Comparison of ENCODE assay signal across 8 mouse cellular contexts in the genomic region with DNA sequence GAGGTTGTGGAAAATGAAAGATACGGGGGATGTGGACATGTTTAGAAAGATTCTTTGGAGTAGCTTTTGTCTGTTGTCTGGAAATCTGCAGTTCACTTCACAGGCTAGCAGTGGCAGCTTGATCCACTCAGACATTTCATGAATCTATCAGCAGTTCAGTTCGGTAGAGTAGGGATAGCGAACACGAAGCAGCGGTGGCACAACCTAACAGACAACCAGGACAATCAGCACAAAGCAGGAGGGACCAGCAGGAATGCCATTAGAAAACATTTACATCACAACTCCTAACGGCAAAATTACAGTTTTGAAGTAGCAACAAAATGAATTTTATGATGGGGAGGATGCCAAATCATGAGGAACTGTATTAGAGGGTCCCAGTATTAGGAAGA. TPM values are rescaled to one million over a fixed set of nuclear protein-coding genes. Genes with fewer than 3 reads are reported as not detected.
A peak's percentile ranks its signal among the peaks of the same experiment; 100 is the strongest.
DNase-seq lines count a peak whose midpoint lies in the region; ATAC-seq and TF ChIP-seq lines count a peak whose summit lies in the region.

No protein-coding gene starts in this region.

- peaks cover 13% of the 10 kb centered on the region for H3K4me1 ChIP-seq in heart, embryonic 10.5 days
- peaks cover 2% of the 10 kb centered on the region for H3K4me1 ChIP-seq in ES-Bruce4 (ENCODE audit: control insufficient read depth, insufficient read depth, low read length)
- H3K4me1 ChIP-seq in heart, embryonic 16.5 days (ENCODE audit: control insufficient read depth, insufficient read depth, low read length) = peaks cover 12% of the 10 kb centered on the region

- peak overlapping the region; percentile 65 for H3K9ac ChIP-seq in ES-Bruce4 (ENCODE audit: low read depth, poor library complexity, severe bottlenecking)
- H3K9ac ChIP-seq in heart, embryonic 16.5 days (ENCODE audit: low read length) = peak overlapping the region; percentile 87

- H3K4me3 ChIP-seq in heart, embryonic 10.5 days = peak overlapping the region; percentile 86
- H3K4me3 ChIP-seq in ES-Bruce4 (ENCODE audit: low read depth, low read length) (0 out of 2 replicates have a peak overlapping the region, but pooled peaks have one; percentile 30), macrophage (ENCODE audit: inconsistent target) (no peak overlapping the region)
- peak overlapping the region; percentile 83 for H3K4me3 ChIP-seq in heart, embryonic 16.5 days (ENCODE audit: low read length)

- ATAC-seq in heart, embryonic 16.5 days (replicated peaks; ENCODE audit: extremely low read depth, insufficient read depth, low FRiP score) = no peak

- TF ChIP-seq CTCF in ES-Bruce4 (IDR thresholded peaks at IDR 0.05; ENCODE audit: low read depth, low read length) = no peak

- no peak for DNase-seq in heart, embryonic 10.5 days (ENCODE audit: low spot score)
- no peak for DNase-seq in heart, adult 8-10 months (ENCODE audit: low spot score)
- no peak for DNase-seq in cerebellum, postnatal 14 days
- DNase-seq in thymus, adult 18-20 months = no peak
- DNase-seq in kidney, postnatal 10 days = no peak

- peak overlapping the region; percentile 72 for H3K4me2 ChIP-seq in heart, embryonic 16.5 days (ENCODE audit: low read depth, low read length)

- H3K27ac ChIP-seq in heart, embryonic 10.5 days = peak overlapping the region; percentile 92
- H3K27ac ChIP-seq in ES-Bruce4 (ENCODE audit: insufficient read depth, low read length) (peak overlapping the region; percentile 77), macrophage (peak overlapping the region; percentile 49)
- H3K27ac ChIP-seq in heart, embryonic 16.5 days (ENCODE audit: low read length) = peak overlapping the region; percentile 89

- no peak for TF ChIP-seq POLR2A in ES-Bruce4 (IDR thresholded peaks at IDR 0.05; ENCODE audit: insufficient read depth, low read length)

- H3K36me3 ChIP-seq in heart, embryonic 10.5 days = peaks cover 37% of the 10 kb centered on the region
- H3K36me3 ChIP-seq in ES-Bruce4 (ENCODE audit: control insufficient read depth, insufficient read depth, low read length, poor library complexity, severe bottlenecking) = peaks cover 22% of the 10 kb centered on the region
- peaks cover 21% of the 10 kb centered on the region for H3K36me3 ChIP-seq in heart, embryonic 16.5 days (ENCODE audit: control insufficient read depth, insufficient read depth)
- H3K36me3 ChIP-seq in macrophage (ENCODE audit: inconsistent target) = peaks cover 18% of the 10 kb centered on the region

- WGBS in heart, embryonic 10.5 days = 62% methylated on average over 6 of the region's 6 CpGs
- WGBS in heart, embryonic 16.5 days = 55% methylated on average over 6 of the region's 6 CpGs
- 77% methylated on average over 5 of the region's 6 CpGs for WGBS in macrophage (ENCODE audit: missing documents)

- no peak for TF ChIP-seq EP300 in ES-Bruce4 (IDR thresholded peaks at IDR 0.05; ENCODE audit: insufficient read depth, low read depth, low read length)

- H3K9me3 ChIP-seq in heart, embryonic 10.5 days = no peaks in the 10 kb centered on the region
- no peaks in the 10 kb centered on the region for H3K9me3 ChIP-seq in ES-Bruce4 (replicated peaks; ENCODE audit: control insufficient read depth, insufficient read depth, low read length, poor library complexity, severe bottlenecking)
- H3K9me3 ChIP-seq in heart, embryonic 16.5 days (replicated peaks; ENCODE audit: control insufficient read depth, low read length) = no peaks in the 10 kb centered on the region

- peaks cover 41% of the 10 kb centered on the region for H3K79me2 ChIP-seq in macrophage (ENCODE audit: inconsistent target)

- H3K27me3 ChIP-seq in heart, embryonic 10.5 days (ENCODE audit: insufficient read depth, poor library complexity, severe bottlenecking) = no peaks in the 10 kb centered on the region
- no peaks in the 10 kb centered on the region for H3K27me3 ChIP-seq in ES-Bruce4 (ENCODE audit: control insufficient read depth, insufficient read depth, low read length, poor library complexity, severe bottlenecking)
- H3K27me3 ChIP-seq in heart, embryonic 16.5 days (ENCODE audit: control insufficient read depth, insufficient read depth, low read length) = no peaks in the 10 kb centered on the region

RNA-seq across cellular contexts. Expression of gene B3gat3, which starts 0.5 kb away (rescaled TPM):
- polyA plus RNA-seq in heart, embryonic 10.5 days (2016; fragmentation: Nextera tagmentation; extraction: Ambion mirVana) = 52.0 and 57.9 TPM in 2 replicates
- total RNA-seq in heart, adult 8-10 months (2022) = 10 to 100 TPM; 39.3 to 41.5 (median 40.6) TPM
- 26.6 and 26.8 TPM in 2 replicates for polyA plus RNA-seq in ES-Bruce4 (2011; ENCODE audit: insufficient read depth, insufficient read length, low read depth, missing spikeins)
- 32.7 and 38.0 TPM in 2 replicates for polyA plus RNA-seq in heart, embryonic 16.5 days (2015; fragmentation: Nextera tagmentation; extraction: Ambion mirVana)
- total RNA-seq in macrophage (2018; cell fraction: chromatin; rRNA removed) = 10 to 100 TPM; 29.6 to 81.2 (median 48.4) TPM
- 10 to 100 TPM; 37.3 to 67.2 (median 51.4) TPM for total RNA-seq in macrophage (2018; cell fraction: cytosol; rRNA removed)
- 10 to 100 TPM; 40.3 to 92.7 (median 59.2) TPM for total RNA-seq in macrophage (2018; cell fraction: nucleus; rRNA removed)
- polyA plus RNA-seq in macrophage (2018) = 38.7 to 45.8 TPM (median 41.0 TPM) in 3 replicates

RNA-seq across cellular contexts. Expression of gene Rom1, which starts 9.5 kb away (rescaled TPM):
- 3.2 and 5.2 TPM in 2 replicates for polyA plus RNA-seq in heart, embryonic 10.5 days (2016; fragmentation: Nextera tagmentation; extraction: Ambion mirVana)
- 10 to 100 TPM; 22.0 to 37.5 (median 28.1) TPM for total RNA-seq in heart, adult 8-10 months (2022)
- polyA plus RNA-seq in ES-Bruce4 (2011; ENCODE audit: insufficient read depth, insufficient read length, low read depth, missing spikeins) (1.6 and 2.2 TPM in 2 replicates), macrophage (2018) (1.3 to 2.3 TPM (median 1.9 TPM) in 3 replicates)
- polyA plus RNA-seq in heart, embryonic 16.5 days (2015; fragmentation: Nextera tagmentation; extraction: Ambion mirVana) = 2.2 and 2.4 TPM in 2 replicates
- 1 to 10 TPM in 13 of 26 experiments, under 1 TPM in 12, not detected in 1; 0.54 to 3.8 (median 1.0) TPM for total RNA-seq in macrophage (2018; cell fraction: chromatin; rRNA removed)
- total RNA-seq in macrophage (2018; cell fraction: cytosol; rRNA removed) = 1 to 10 TPM; 1.0 to 2.9 (median 1.9) TPM
- total RNA-seq in macrophage (2018; cell fraction: nucleus; rRNA removed) = 1 to 10 TPM in 23 of 26 experiments, under 1 TPM in 3; 0.69 to 4.4 (median 2.1) TPM

RNA-seq across cellular contexts. Expression of gene Eml3, which starts 9.7 kb away (rescaled TPM):
- polyA plus RNA-seq in heart, embryonic 10.5 days (2016; fragmentation: Nextera tagmentation; extraction: Ambion mirVana) = 17.4 and 24.4 TPM in 2 replicates
- 1 to 10 TPM; 7.2 to 9.1 (median 7.5) TPM for total RNA-seq in heart, adult 8-10 months (2022)
- polyA plus RNA-seq in ES-Bruce4 (2011; ENCODE audit: insufficient read depth, insufficient read length, low read depth, missing spikeins) (19.2 and 20.4 TPM in 2 replicates), macrophage (2018) (17.0 to 32.0 TPM (median 23.3 TPM) in 3 replicates)
- 16.0 and 17.2 TPM in 2 replicates for polyA plus RNA-seq in heart, embryonic 16.5 days (2015; fragmentation: Nextera tagmentation; extraction: Ambion mirVana)
- 100 to 1,000 TPM in 9 of 26 experiments, 10 to 100 TPM in 17; 50.6 to 172 (median 87.4) TPM for total RNA-seq in macrophage (2018; cell fraction: chromatin; rRNA removed)
- total RNA-seq in macrophage (2018; cell fraction: cytosol; rRNA removed) = 10 to 100 TPM; 10.0 to 28.9 (median 19.9) TPM
- total RNA-seq in macrophage (2018; cell fraction: nucleus; rRNA removed) = 10 to 100 TPM; 26.1 to 93.8 (median 46.9) TPM

RNA-seq across cellular contexts. Expression of gene Ganab, which starts 21.8 kb away (rescaled TPM):
- 91.4 and 103 TPM in 2 replicates for polyA plus RNA-seq in heart, embryonic 10.5 days (2016; fragmentation: Nextera tagmentation; extraction: Ambion mirVana)
- total RNA-seq in heart, adult 8-10 months (2022) = 10 to 100 TPM; 45.5 to 49.6 (median 47.2) TPM
- polyA plus RNA-seq in ES-Bruce4 (2011; ENCODE audit: insufficient read depth, insufficient read length, low read depth, missing spikeins) (183 and 184 TPM in 2 replicates), macrophage (2018) (70.1 to 93.3 TPM (median 80.1 TPM) in 3 replicates)
- 56.7 and 62.6 TPM in 2 replicates for polyA plus RNA-seq in heart, embryonic 16.5 days (2015; fragmentation: Nextera tagmentation; extraction: Ambion mirVana)
- 100 to 1,000 TPM in 15 of 26 experiments, 10 to 100 TPM in 11; 45.1 to 179 (median 124) TPM for total RNA-seq in macrophage (2018; cell fraction: chromatin; rRNA removed)
- 100 to 1,000 TPM in 2 of 26 experiments, 10 to 100 TPM in 24; 41.7 to 105 (median 69.9) TPM for total RNA-seq in macrophage (2018; cell fraction: cytosol; rRNA removed)
- total RNA-seq in macrophage (2018; cell fraction: nucleus; rRNA removed) = 100 to 1,000 TPM in 25 of 26 experiments, 10 to 100 TPM in 1; 70.2 to 221 (median 130) TPM

RNA-seq across cellular contexts. Expression of gene Mta2, which starts 22.0 kb away (rescaled TPM):
- polyA plus RNA-seq in heart, embryonic 10.5 days (2016; fragmentation: Nextera tagmentation; extraction: Ambion mirVana) = 113 and 140 TPM in 2 replicates
- 10 to 100 TPM; 28.2 to 33.7 (median 30.4) TPM for total RNA-seq in heart, adult 8-10 months (2022)
- polyA plus RNA-seq in ES-Bruce4 (2011; ENCODE audit: insufficient read depth, insufficient read length, low read depth, missing spikeins) (106 and 108 TPM in 2 replicates), macrophage (2018) (63.1 to 68.2 TPM (median 63.7 TPM) in 3 replicates)
- 92.1 and 96.0 TPM in 2 replicates for polyA plus RNA-seq in heart, embryonic 16.5 days (2015; fragmentation: Nextera tagmentation; extraction: Ambion mirVana)
- 100 to 1,000 TPM in 24 of 26 experiments, 10 to 100 TPM in 2; 88.3 to 226 (median 144) TPM for total RNA-seq in macrophage (2018; cell fraction: chromatin; rRNA removed)
- 10 to 100 TPM; 44.2 to 69.6 (median 59.4) TPM for total RNA-seq in macrophage (2018; cell fraction: cytosol; rRNA removed)
- 100 to 1,000 TPM in 7 of 26 experiments, 10 to 100 TPM in 19; 59.1 to 117 (median 82.6) TPM for total RNA-seq in macrophage (2018; cell fraction: nucleus; rRNA removed)
